10 mouse cellular contexts compared by ENCODE assay signal in genomic region chr10:118640121-118640809, GRCm38 (mm10).
DNase-seq lines count a peak whose midpoint lies in the region; ATAC-seq lines count a peak whose summit lies in the region.
"Had no signal": no experiment of that assay in that cellular context is flagged by ENCODE, and none has a peak within 500 bp of the region (broad histone marks: within the 10 kb centered on the region; RNA-seq: fewer than 3 reads in every experiment).

No protein-coding gene starts in this region.

- ATAC-seq in neural tube, embryonic 13.5 days (ENCODE audit: low read depth) = no peak
- no peak for ATAC-seq in intestine, embryonic 15.5 days

- H3K9ac ChIP-seq in neural tube, embryonic 13.5 days = no peak overlapping the region
- H3K9ac ChIP-seq in intestine, embryonic 15.5 days = no peak overlapping the region
- H3K9ac ChIP-seq: heart, embryonic 13.5 days had no signal

- DNase-seq in embryo, embryonic 10 days (ENCODE audit: low spot score) = peak; percentile 9
- no peak for DNase-seq in embryo, embryonic 9.5 days (ENCODE audit: extremely low spot score)
- DNase-seq in neural tube, embryonic 10.5 days (ENCODE audit: extremely low spot score, low spot score) = no peak
- DNase-seq in layer of hippocampus, postnatal 14 days (ENCODE audit: low spot score in 2 of 2) = peak; percentile 16 to 24
- peak; percentile 94 for DNase-seq in skeletal muscle tissue, adult 2 months (ENCODE audit: low read depth, low spot score)
- no peak for DNase-seq in adrenal gland, adult 8-10 months

- H3K27me3 ChIP-seq in neural tube, embryonic 13.5 days = no peaks in the 10 kb centered on the region
- no peaks in the 10 kb centered on the region for H3K27me3 ChIP-seq in intestine, embryonic 15.5 days (replicated peaks)

- WGBS in neural tube, embryonic 13.5 days = 47% methylated on average over 7 of the region's 7 CpGs
- 60% methylated on average over 7 of the region's 7 CpGs for WGBS in intestine, embryonic 15.5 days

- no peaks in the 10 kb centered on the region for H3K9me3 ChIP-seq in neural tube, embryonic 13.5 days
- H3K9me3 ChIP-seq in intestine, embryonic 15.5 days = no peaks in the 10 kb centered on the region
- H3K9me3 ChIP-seq: heart, embryonic 13.5 days had no signal

- H3K4me2 ChIP-seq in neural tube, embryonic 13.5 days = no peak overlapping the region
- no peak overlapping the region for H3K4me2 ChIP-seq in intestine, embryonic 15.5 days (replicated peaks)
- H3K4me2 ChIP-seq: heart, embryonic 13.5 days had no signal

- H3K36me3 ChIP-seq in neural tube, embryonic 13.5 days = no peaks in the 10 kb centered on the region
- H3K36me3 ChIP-seq in intestine, embryonic 15.5 days = no peaks in the 10 kb centered on the region
- H3K36me3 ChIP-seq: heart, embryonic 13.5 days had no signal

- peak overlapping the region; percentile 61 for H3K27ac ChIP-seq in neural tube, embryonic 13.5 days (replicated peaks)
- no peak overlapping the region for H3K27ac ChIP-seq in intestine, embryonic 15.5 days
- H3K27ac ChIP-seq: heart, embryonic 13.5 days; kidney, postnatal 0 days had no signal

- H3K4me3 ChIP-seq in neural tube, embryonic 13.5 days = no peak overlapping the region
- H3K4me3 ChIP-seq in intestine, embryonic 15.5 days (replicated peaks) = no peak overlapping the region
- H3K4me3 ChIP-seq: heart, embryonic 13.5 days had no signal

- H3K4me1 ChIP-seq in neural tube, embryonic 13.5 days (replicated peaks) = peaks cover 15% of the 10 kb centered on the region
- peaks cover 7% of the 10 kb centered on the region; the same call in 1 of the 2 replicates for H3K4me1 ChIP-seq in intestine, embryonic 15.5 days (replicated peaks)

Comparison
In these comparisons a context has a peak if more than half of its experiments do, and no peak if none do; other contexts are left out.
1. DNase-seq: peak in embryo, embryonic 10 days (single experiment), layer of hippocampus, postnatal 14 days (2 of 2) and skeletal muscle tissue, adult 2 months (single experiment); none in embryo, embryonic 9.5 days (single experiment), neural tube, embryonic 10.5 days (single experiment) and adrenal gland, adult 8-10 months (single experiment).